Mouse (Mus musculus): ENCODE measurements around the gene Stambpl1.

The Stambpl1 gene

DNA sequence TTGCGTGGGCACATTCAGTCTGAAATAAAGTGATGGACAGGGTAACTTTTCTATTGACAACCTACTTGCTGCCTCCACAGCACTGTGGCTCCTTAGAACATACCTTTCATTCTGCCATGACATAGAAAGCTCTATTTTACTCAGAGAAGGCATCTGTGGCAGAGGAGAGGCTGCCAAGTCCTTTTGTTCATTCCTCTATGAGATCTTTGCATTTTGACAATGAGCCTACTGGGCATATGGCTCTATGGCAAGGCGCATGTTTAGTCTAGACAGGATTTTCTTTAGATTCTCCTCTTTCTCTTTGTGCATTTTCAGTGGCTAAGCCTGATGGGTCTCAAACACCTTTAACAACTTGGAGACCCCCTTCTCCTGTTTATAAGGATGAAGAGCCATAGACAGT is 45.7 kb downstream of the Stambpl1 start:
- no peak for DNase-seq (ENCODE audit: low read depth, low spot score)

DNA sequence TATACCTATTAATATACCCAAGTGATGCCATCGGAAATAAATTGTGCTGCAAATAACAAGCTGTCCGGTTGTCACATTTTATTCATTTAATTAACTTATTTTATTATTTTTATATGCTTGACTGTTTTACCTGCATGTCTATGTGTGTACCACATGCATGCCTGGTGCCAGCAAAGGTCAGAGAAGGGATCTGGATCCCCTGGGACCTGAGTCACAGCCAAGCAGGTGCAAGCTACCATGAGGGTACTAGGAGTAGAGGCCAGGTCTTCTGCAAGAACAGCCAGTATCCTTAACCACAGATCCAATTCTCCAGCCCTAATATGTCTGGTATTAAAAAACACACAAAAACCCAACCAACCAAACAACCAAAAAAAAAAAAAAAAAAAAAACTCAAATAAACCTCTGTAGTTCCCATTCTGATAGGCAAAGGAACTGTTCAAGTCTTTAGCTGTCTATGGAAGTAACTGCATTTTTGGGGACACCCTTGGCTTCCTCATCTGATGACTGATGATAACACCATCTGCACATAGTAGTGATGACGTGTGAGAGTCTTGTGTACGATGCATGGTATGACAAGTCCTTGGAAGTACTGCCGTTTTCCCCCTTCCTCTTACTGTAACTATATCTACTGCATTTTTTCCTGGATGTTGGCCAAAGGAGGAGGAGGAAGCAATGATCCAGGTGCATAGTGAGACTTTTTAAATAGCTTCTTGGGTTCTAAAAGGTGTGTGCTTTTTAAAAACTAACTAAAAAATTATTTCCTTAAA is 48.4 kb downstream of the Stambpl1 start:
- DNase-seq (ENCODE audit: low read depth, low spot score), result no peak

DNA sequence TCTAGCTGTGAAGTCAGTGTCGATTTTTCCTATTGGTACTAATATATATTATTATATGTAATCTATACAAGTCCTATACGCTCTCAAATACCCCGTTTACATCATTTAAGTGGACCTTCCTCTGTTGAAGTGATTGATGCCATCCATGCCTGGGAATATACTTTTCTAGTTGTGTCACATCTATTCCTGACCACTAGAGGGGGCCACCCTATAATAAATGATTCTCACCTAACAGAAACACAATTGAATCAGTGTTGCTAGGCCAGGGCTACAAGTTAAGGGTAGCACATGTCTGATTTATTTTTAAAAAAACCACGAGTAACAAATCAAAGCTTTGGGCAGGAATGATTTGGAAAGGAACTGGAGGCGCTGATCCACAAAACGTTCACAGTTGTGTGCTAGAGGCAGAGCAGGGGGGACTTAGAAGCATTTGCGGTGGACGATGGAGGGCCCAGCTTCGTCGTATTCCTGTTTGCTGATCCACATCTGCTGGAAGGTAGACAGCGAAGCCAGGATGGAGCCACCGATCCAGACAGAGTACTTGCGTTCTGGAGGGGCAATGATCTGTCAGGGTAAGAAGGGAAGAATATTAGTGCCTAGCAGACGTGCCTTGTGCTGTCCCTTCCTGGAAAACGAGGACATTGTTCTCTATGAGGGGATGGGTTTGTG is 49.4 kb downstream of the Stambpl1 start:
- peak; percentile 79 for DNase-seq (ENCODE audit: low read depth, low spot score)

DNA sequence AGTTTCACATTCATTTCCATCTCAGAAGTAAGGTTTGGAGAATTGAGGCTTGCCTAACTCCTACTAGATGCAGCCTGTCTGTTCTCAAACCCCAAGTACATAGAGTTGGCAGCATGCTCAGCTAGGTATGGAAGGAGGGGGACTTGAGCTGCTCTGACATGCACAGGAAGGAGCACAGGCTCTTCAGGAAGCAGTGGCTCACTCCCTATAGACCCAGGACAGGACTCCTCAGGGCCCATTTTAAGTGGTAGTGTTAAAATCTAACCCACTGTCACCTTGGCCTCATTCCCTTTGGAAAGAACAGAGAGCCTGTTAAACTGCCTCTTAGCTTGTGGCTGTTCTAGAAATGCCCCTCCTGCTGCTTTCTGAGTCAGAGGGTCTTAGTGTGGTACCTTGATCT is 50.9 kb downstream of the Stambpl1 start:
- DNase-seq (ENCODE audit: low read depth, low spot score), result no peak

DNA sequence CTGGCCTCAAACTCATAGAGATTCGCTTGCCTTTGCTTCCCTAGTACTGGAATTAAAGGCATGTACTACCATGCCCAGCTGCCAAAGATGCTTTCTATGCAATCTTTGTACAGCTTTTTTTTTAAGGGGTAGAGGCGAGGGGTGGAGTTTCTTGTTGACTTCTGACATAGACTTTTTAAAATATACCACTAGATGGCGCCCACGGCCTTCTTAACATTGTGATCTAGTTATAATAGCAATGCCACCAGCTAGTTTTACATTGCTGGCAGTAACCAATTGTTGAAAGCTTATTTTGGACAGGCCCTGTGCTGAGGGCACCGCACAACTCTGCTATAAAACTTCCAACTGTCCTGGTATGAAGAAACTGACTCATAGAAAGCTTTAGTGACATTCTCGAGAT is 52.0 kb downstream of the Stambpl1 start:
- peak; percentile 93 for DNase-seq (ENCODE audit: low read depth, low spot score)

DNA sequence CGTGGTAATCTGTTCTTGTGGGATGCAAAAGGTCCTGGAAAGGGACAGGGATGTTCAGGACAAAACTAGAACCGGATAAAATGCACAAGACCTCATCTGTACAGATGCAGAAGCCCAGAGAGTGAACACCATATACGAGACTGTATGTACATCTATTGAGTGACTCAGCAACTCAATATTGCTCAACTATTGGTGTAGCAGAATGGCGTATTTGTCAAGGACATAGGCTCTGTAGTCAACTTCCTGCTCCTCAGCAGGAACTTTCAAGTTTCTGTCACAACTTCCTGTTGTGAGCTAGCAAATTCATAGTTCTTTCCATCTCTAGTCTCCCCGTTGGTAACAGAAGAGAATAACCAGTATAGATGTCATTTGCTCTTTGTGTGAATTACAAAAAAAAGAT is 56.5 kb downstream of the Stambpl1 start:
- DNase-seq (ENCODE audit: low read depth, low spot score), result no peak

DNA sequence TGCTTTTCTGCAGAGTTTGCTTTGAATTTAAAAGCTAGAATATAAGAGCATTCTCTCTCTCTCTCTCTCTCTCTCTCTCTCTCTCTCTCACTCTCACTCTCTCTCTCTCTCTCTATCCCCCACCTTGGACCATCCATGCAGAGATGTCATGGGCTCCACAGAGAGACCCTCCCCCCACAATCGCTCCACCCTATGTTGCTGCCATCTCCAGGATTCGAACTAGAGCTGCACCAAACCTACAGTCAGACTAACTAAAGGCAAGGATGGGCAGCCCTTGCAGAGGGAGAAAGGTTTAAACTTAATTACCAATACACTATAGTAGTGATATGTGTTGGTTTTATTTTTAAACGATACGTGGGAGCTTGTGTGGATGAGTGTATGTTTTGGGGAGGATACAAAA is 58.6 kb downstream of the Stambpl1 start:
- DNase-seq (ENCODE audit: low read depth, low spot score), result no peak

DNA sequence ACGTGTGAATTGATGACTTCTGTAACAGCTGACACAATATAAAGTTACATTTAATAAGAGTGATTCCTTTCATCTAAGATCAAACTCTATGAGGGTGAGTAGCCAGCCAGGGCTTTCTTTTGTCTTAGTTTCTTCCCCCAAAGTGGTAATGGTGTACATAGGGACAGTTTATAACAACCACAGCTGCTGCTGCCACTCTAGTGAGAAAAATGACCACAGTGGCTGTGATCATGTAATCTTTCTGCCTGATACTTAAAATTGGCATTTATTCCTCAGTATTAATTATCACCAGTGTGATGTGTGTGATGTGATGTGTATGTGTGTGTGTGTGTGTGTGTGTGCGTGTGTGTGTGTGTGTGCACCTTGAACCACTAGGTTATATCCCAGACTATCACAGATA is 59.9 kb downstream of the Stambpl1 start:
- no peak for DNase-seq (ENCODE audit: low read depth, low spot score)

DNA sequence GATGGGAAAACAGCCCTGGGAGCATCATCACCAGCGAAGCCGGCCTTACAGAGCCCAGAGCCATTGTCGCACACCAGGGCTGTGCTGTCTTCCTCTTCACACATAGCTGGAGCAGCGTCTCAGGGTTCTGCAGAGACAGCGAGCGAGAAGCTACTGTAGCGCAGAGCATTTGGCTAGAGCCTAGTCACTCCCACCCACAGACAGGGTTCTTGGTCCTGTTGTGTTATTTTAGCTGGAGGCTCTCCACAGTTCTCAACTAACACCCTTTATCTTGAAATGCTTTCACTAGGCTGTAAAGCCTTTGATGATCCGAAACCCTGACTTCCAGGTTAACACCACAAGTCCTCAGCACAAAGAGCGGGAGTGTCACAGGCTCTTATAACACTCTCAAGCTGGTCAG is 60.4 kb downstream of the Stambpl1 start:
- no peak for DNase-seq (ENCODE audit: low read depth, low spot score)

DNA sequence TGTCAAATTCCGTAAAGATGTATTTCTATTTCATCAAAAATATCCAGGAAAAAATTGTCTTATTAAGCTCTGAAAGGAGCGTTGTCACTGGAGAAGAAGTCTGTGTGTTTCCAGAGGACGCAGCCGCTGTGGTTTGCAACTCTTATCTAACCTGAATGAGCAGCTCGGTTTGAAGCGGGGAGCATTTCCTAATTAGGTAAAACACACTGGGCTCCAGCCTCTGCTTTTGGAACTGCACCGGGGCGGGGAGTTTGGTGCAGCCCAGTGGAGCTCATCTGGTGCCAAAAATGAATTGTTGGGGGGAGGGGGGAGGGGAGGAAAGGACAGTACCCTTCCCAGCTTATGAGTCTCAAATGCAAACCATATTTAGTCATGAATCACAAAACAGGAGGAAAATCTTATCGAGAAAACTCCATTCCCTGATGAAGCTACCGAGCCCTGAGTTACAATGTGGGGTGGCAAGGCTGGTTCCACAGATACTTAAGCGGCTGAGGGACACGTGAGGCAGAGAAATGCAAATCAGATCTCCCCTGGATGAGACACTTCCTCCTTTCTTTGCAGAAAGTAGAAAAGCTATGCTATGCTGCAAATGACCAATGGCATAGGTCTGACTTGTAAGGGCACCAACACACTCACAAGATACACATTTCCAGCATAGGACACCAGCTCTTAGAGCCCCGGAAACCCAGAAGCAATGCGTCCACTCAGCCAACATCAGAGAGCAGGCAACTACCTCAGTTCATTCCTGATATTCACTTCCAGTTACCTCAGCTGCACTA is 62.3 kb downstream of the Stambpl1 start:
- DNase-seq (ENCODE audit: low read depth, low spot score), result peak; percentile 73

DNA sequence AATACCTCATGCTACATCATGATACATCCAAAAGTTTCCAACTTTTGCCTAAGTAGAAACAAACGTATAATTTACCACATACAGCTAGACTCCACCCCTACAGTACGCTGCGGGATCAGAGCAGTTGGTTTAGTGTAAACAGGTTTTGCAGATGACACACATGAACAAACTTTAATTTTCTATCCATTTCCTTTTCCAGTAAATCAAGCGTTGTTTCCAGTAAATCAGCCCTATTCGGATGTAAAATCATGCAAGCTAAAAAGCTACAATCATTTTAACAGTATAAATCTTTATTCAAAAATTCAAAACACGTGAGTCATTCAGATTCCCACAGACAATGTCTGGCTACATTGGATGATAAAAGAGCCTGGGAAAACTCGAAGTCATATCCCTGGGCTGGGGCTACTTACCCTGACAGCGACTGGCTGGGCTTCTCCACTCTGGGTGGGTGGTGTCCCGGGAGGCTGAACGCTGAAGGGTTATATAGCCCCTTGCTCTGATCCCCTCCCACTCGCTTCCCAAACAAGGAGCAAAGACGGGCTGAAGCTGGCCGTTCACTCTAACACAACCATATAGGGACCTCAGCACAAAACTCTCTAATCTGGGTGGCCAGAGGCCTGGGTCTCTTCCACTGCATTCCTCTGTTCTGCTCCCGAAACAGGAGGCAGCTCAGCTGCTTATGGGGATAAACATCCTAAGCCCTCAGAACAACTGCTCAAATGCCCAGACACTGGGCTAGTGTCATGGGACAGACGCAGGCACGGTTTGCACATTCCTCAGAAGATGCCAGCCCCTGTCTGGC is 63.1 kb downstream of the Stambpl1 start, which contains the start of gene Acta2:
TSS of gene Acta2 (minus strand) at position 711 of the 802 bp plus-strand sequence.
- peak; percentile 66 for DNase-seq (ENCODE audit: low read depth, low spot score)

DNA sequence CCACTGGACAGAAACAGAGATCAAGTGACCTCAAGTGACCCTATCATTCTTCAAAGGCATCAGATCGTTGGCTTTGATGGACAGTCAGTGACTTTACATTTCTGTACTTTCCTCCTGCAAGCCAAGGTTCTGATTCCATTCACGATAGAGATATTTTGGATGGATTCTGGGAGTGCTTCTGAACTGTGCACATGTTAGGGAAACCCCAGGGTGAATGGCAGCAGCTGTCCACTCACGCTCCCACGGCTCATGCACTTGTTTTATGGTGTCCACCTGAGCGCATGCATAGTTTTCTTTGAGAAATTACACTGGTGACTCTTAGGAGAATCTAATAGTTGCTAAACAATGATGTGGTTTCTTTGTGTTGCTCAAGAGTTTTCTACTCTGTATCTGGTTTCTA is 64.1 kb downstream of the Stambpl1 start:
- no peak for DNase-seq (ENCODE audit: low read depth, low spot score)

DNA sequence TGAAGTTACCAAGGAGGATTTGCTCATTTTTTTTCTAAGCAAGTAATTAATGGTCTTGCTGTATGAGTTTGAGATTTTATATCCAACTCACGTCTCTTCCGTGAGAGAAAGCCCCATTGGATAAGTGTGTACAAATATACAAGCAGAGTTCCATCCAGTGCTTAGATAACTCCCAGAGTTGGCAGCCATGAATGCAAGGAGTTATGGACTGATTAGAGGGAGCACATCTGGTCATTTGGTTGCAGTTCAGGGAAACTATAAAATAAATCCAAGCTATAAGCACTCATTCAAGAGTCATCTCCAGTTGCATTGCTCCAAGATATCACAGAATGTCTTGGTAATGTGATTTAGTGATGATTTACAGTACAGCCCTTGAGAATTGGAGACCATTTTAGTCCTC is 64.9 kb downstream of the Stambpl1 start:
- no peak for DNase-seq (ENCODE audit: low read depth, low spot score)

DNA sequence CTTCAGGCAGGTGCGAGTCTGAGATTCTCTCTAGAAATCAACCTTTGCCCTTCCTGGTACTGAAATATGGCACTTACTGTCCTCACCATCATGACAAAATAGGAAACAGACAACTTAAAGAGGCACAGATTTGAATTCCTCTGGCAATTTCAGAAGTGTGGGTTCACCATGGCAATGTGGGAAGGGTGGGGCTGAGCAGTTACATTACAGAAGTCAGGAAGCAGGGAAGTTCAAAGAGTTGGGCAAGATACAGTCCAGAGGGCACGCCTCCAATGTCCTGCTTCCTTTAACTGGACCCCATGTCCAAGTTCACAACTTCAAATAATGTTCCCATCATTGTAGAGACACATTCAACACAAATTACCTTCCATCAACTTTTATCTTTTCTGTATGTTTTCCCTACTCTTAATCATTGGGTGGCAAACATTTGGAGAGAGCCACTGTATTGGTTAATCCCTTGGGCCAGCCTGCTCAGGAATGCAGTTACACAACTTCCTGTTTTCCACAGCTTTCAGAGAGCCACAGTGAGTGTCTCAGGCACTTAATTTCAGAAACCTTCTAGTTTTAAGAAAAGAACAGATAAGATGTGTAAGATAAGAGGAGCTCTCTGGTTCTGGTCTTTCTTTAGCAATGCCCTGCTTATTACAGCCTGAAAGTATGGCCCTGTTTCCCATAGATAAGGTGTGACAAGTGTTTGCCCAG is 70.4 kb downstream of the Stambpl1 start:
- peak; percentile 62 for DNase-seq (ENCODE audit: low read depth, low spot score)

DNA sequence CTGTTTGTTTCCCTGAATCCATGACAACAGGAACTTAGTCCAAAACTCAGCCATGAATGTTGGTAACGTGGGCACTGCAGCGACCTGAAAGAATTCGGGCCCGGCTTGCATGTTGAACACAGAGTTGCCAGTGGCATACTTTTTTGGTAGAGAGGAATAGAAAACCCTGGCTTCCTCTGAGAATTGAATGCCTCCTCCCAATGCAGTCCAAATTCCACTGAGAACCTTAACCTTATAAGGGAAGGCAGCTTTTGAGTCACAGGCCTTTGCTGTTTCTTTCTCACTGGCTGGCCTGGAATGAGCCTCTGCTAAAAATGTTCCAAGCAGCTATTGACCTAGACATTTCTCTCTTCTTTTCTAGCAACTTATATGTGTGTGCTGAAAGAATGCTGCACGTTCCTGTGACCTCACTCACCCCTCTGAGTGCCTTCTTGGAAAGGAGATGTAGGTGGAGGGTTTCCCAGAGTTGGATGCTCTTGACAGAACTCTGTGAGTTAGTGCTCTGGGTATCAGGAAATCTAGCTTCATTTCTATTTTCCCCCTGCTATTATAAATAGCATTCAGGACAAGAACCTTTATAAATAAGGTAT is 73.7 kb downstream of the Stambpl1 start:
- peak; percentile 75 for DNase-seq (ENCODE audit: low read depth, low spot score)

DNA sequence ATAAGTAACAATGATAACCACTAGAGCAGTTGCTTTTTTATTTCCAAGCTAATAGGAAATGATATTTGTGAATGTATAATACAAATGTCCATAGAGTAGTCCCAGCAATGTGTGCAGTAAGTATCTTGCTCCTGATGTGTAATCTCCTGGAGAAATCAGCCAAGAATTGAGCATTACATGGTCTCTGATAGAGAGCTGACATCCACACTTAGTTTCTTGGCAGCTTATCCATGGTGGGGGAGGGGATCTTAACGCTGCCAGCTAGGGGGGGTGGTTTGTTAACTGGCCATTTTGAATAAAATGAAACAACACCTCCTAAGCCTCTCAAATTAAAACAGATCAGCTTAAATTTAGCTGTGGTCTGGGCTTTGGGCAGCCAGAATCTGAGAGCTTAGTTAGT is 77.0 kb downstream of the Stambpl1 start:
- no peak for DNase-seq (ENCODE audit: low read depth, low spot score)

DNA sequence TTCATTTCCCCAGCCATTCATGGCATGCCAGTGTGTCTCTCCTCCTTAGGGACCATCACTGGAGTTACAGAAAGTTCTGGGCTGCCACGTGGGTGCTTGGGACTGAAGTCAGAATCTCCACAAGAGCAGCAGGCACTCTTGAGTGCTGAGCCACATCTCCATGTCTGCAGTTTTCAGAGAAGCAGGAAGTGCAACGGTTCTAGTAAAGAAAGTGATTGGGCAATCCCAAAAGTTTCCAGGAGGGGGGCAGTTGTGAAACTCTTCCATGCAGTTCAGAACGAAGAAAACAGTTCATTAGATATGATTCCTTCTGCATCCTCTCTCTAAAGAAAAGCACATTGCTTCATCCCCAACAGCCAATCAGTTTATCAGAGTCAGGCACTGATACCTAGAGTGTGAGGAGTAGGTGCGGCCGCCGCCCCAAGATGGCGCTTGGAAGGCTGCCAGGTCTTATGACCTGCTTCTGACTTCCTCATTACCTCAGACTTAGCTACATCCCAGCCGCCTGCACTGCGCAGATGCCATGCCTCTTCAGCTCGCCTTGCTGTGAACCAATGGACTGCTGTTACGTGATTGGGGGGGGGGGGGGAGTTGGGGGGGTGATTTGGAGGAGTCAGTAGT is 78.2 kb downstream of the Stambpl1 start:
- peak; percentile 27 for DNase-seq (ENCODE audit: low read depth, low spot score)

DNA sequence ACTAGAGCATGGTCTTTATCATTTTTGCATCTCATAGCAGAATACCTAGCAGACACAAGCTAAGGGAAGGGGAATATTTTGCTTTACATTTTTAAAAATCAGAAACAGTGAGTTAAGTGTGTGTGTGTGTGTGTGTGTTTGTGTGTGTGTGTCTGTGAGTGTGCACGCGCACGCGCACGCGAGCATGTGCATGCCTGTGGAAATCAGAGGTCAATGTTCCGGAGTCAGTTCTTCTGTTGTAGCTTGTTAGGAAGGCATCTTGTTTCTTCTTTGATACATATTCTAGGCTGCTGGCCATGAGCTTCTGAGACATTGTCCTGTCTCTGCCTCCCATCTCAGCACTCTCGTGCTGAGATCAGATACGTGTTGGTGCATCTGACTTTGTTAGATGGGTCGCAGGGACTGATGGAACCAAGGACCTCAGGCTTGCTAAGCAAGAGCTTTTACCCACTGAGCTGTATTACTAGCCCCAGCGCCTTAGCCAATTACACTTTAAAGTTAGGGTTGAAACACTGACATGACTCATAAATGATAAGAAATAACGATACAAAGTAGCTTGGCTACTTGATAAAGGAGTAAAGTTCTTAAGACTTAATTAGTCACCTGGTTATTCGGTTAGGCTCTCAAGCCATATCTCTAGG is 78.9 kb downstream of the Stambpl1 start:
- DNase-seq (ENCODE audit: low read depth, low spot score), result no peak

DNA sequence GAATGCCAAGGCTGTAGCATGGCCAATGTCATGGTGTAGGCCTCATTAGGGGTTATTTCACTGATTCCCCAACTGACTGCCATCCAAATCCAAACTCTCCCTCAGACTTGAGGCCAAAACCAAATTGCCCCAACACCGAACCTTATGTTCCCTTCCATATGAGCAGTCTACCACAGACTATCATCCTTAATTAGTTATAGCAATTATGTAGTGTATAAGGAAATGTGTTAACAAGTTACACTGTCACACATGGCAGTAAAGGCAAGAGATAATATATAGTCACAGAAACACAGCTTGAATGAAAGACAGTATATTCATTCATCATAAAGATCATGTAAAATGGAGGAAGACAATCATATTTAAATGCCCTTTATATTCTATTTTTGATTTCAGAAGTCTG is 81.0 kb downstream of the Stambpl1 start:
- DNase-seq (ENCODE audit: low read depth, low spot score), result no peak

DNA sequence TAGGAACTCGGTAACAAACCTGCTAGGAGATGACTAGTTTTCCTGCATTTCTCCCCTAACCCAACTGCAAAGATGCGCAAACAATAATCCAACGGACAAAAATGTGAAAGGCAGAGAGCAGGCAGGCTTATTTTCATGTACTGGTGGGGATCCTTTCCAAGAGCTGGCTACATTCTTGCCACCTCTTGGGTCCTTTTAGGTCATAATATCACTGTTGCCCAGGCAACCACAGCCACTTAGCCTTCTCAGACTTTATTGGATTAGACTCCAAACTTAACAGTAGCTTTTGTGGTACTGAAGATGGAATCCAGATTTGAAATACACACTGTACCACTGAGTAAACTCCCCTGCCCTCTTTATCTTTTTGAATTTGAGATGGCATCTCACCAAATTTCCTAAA is 86.0 kb downstream of the Stambpl1 start:
- DNase-seq (ENCODE audit: low read depth, low spot score), result no peak
